Mouse (Mus musculus) kidney, embryonic 14.5 days (tissue): ENCODE measurements at regions not wholly inside any gene's neighbourhood (a gene's known extent, or its start where the extent isn't known, plus 50 kb on each side); places are given as distances from the start of the nearest gene placed in this dataset.
A peak's percentile ranks its signal among the peaks of the same experiment; 100 is the strongest.

Source experiments
- ATAC-seq: fragments of 200-750 bp; cut with Nextera tagmentation; 2 replicates; pipeline ENCODE4 v1.8.0; 2017; ENCODE audit warnings: moderate number of reproducible peaks, mild to moderate bottlenecking, moderate TSS enrichment, moderate library complexity; ENCODE audit not compliant: low FRiP score, low TSS enrichment
- H3K27ac ChIP-seq: fragments of 300-500 bp; sonication (generic); 2 replicates; pipeline ENCODE4 v1.5.1; 2014; ENCODE audit warnings: low read depth, mild to moderate bottlenecking, low read length, moderate library complexity, mixed read lengths
- H3K27me3 ChIP-seq: fragments of 300-500 bp; sonication (generic); 2 replicates; pipeline ENCODE4 v1.6.1; 2014; ENCODE audit warnings: mild to moderate bottlenecking, low read length; ENCODE audit not compliant: control insufficient read depth, insufficient read depth
- H3K36me3 ChIP-seq: fragments of 300-500 bp; sonication (generic); 2 replicates; pipeline ENCODE4 v1.6.1; 2014; ENCODE audit warnings: low read length, mixed read lengths; ENCODE audit not compliant: control insufficient read depth, insufficient read depth
- H3K4me1 ChIP-seq: fragments of 300-500 bp; sonication (generic); 2 replicates; pipeline ENCODE4 v1.6.1; 2014; ENCODE audit warnings: low read length, mixed read lengths; ENCODE audit not compliant: control insufficient read depth, insufficient read depth
- H3K4me2 ChIP-seq: fragments of 300-500 bp; sonication (generic); replicated peaks from 2 replicates; pipeline ENCODE4 v1.6.1; 2014; ENCODE audit warnings: low read depth, mild to moderate bottlenecking, low read length
- H3K4me3 ChIP-seq: fragments of 300-500 bp; sonication (generic); 2 replicates; pipeline ENCODE4 v1.5.1; 2014; ENCODE audit warnings: mild to moderate bottlenecking, low read length
- H3K9ac ChIP-seq: fragments of 300-500 bp; sonication (generic); 2 replicates; pipeline ENCODE4 v1.6.1; 2014; ENCODE audit warnings: low read depth, mild to moderate bottlenecking, low read length, moderate library complexity
- H3K9me3 ChIP-seq: fragments of 300-500 bp; sonication (generic); 2 replicates; pipeline ENCODE4 v1.6.1; 2016; ENCODE audit warnings: low read length; ENCODE audit not compliant: control insufficient read depth
- WGBS: fragments of 180-500 bp; shearing (Covaris S2); extraction: QIAGEN DNeasy Blood & Tissue Kit; methylation state at CpG from one replicate; pipeline ENCODE4 v1.1.7; 2014; 5-methylcytosine and 5-hydroxymethylcytosine counted together

- Histone ChIP-seq H3K4me3 (no peak overlapping the region), H3K4me1 (peaks cover 11% of the 10 kb centered on the region), H3K4me2 (no peak overlapping the region), H3K27me3 (no peaks in the 10 kb centered on the region), H3K27ac (no peak overlapping the region), H3K9me3 (no peaks in the 10 kb centered on the region), H3K36me3 (no peaks in the 10 kb centered on the region), H3K9ac (no peak overlapping the region)
- no peak for ATAC-seq
- 83% methylated on average over 1 of the region's 1 CpGs for WGBS
Measured at GRCm38 (mm10) chr12:12846716-12847115, 95.0 kb downstream of the Mycn start.

GRCm38 (mm10) chr12:12842247-12842957, 99.3 kb downstream of the Mycn start:
- peak; percentile 72 for ATAC-seq
- H3K27ac ChIP-seq = peak overlapping the region; percentile 15; the same call in 1 of the 2 replicates
- no peak overlapping the region for H3K4me3 ChIP-seq
- H3K9me3 ChIP-seq = no peaks in the 10 kb centered on the region
- peaks cover 17% of the 10 kb centered on the region for H3K4me1 ChIP-seq
- no peak overlapping the region for H3K9ac ChIP-seq
- no peaks in the 10 kb centered on the region for H3K27me3 ChIP-seq
- H3K4me2 ChIP-seq = peak overlapping the region; percentile 21
- 12% methylated on average over 17 of the region's 17 CpGs for WGBS
- no peaks in the 10 kb centered on the region for H3K36me3 ChIP-seq

- peak; percentile 17; the same call in 1 of the 2 replicates for ATAC-seq
- H3K4me3 ChIP-seq = no peak overlapping the region
- peaks cover 17% of the 10 kb centered on the region for H3K4me1 ChIP-seq
- WGBS = 63% methylated on average over 5 of the region's 5 CpGs
- no peaks in the 10 kb centered on the region for H3K27me3 ChIP-seq
- no peaks in the 10 kb centered on the region for H3K36me3 ChIP-seq
- H3K9ac ChIP-seq = no peak overlapping the region
- peak overlapping the region; percentile 40 for H3K4me2 ChIP-seq
- peak overlapping the region; percentile 57 for H3K27ac ChIP-seq
- no peaks in the 10 kb centered on the region for H3K9me3 ChIP-seq
Measured at GRCm38 (mm10) chr12:12841385-12842238, 100.1 kb downstream of the Mycn start.

GRCm38 (mm10) chr12:12840661-12841384, 100.9 kb downstream of the Mycn start:
- Histone ChIP-seq H3K36me3 (no peaks in the 10 kb centered on the region), H3K4me2 (peak overlapping the region; percentile 40), H3K4me1 (peaks cover 17% of the 10 kb centered on the region), H3K9ac (0 out of 2 replicates have a peak overlapping the region, but pooled peaks have one; percentile 15), H3K27me3 (no peaks in the 10 kb centered on the region), H3K4me3 (peak overlapping the region; percentile 22), H3K9me3 (no peaks in the 10 kb centered on the region), H3K27ac (peak overlapping the region; percentile 57; the same call in 1 of the 2 replicates)
- WGBS = 10% methylated on average over 17 of the region's 17 CpGs
- ATAC-seq = peak; percentile 77

- WGBS = 100% methylated on average over 1 of the region's 1 CpGs
- no peak for ATAC-seq
Measured at GRCm38 (mm10) chr12:12837775-12838174, 103.9 kb downstream of the Mycn start.

GRCm38 (mm10) chr12:12827821-12828641, 113.7 kb downstream of the Mycn start:
- H3K4me1 ChIP-seq = no peaks in the 10 kb centered on the region
- no peak overlapping the region for H3K4me2 ChIP-seq
- no peak overlapping the region for H3K9ac ChIP-seq
- no peak overlapping the region for H3K27ac ChIP-seq
- no peaks in the 10 kb centered on the region for H3K9me3 ChIP-seq
- 70% methylated on average over 13 of the region's 13 CpGs for WGBS
- H3K4me3 ChIP-seq = no peak overlapping the region
- H3K27me3 ChIP-seq = no peaks in the 10 kb centered on the region
- H3K36me3 ChIP-seq = no peaks in the 10 kb centered on the region
- no peak for ATAC-seq

More at GRCm38 (mm10) chr12:12837775-12838174, 103.9 kb downstream of the Mycn start:
- no peak overlapping the region for H3K4me2 ChIP-seq
- H3K9me3 ChIP-seq = no peaks in the 10 kb centered on the region
- no peak overlapping the region for H3K27ac ChIP-seq
- H3K4me1 ChIP-seq = peaks cover 16% of the 10 kb centered on the region
- H3K27me3 ChIP-seq = no peaks in the 10 kb centered on the region
- H3K4me3 ChIP-seq = no peak overlapping the region
- no peaks in the 10 kb centered on the region for H3K36me3 ChIP-seq
- H3K9ac ChIP-seq = no peak overlapping the region

- H3K36me3 ChIP-seq = no peaks in the 10 kb centered on the region
- no peaks in the 10 kb centered on the region for H3K9me3 ChIP-seq
- H3K4me1 ChIP-seq = no peaks in the 10 kb centered on the region
- no peak for ATAC-seq
- H3K27me3 ChIP-seq = no peaks in the 10 kb centered on the region
- WGBS = 66% methylated on average over 9 of the region's 9 CpGs
- no peak overlapping the region for H3K4me2 ChIP-seq
- H3K27ac ChIP-seq = no peak overlapping the region
- H3K9ac ChIP-seq = no peak overlapping the region
- H3K4me3 ChIP-seq = no peak overlapping the region
Measured at GRCm38 (mm10) chr12:12827379-12827778, 114.3 kb downstream of the Mycn start.

- no peaks in the 10 kb centered on the region for H3K4me1 ChIP-seq
- H3K9ac ChIP-seq = no peak overlapping the region
- no peak for ATAC-seq
- H3K27ac ChIP-seq = no peak overlapping the region
- H3K4me3 ChIP-seq = no peak overlapping the region
- 77% methylated on average over 3 of the region's 3 CpGs for WGBS
- no peaks in the 10 kb centered on the region for H3K27me3 ChIP-seq
- H3K9me3 ChIP-seq = no peaks in the 10 kb centered on the region
- no peaks in the 10 kb centered on the region for H3K36me3 ChIP-seq
- no peak overlapping the region for H3K4me2 ChIP-seq
Measured at GRCm38 (mm10) chr12:12826431-12826830, 115.3 kb downstream of the Mycn start.
